Mouse (Mus musculus) brain, embryonic 14.5 days (tissue): ENCODE data around the gene Prdm8. TPM values are rescaled to one million over a fixed set of nuclear protein-coding genes. Genes with fewer than 3 reads are reported as not detected.

Experiments used
- DNase-seq: peaks from one replicate; pipeline ENCODE4 v3.0.0-alpha.2; 2011; ENCODE audit warnings: low read depth
- CTCF ChIP-seq: fragments of 200-500 bp; IDR thresholded peaks from 2 replicates; pipeline ENCODE4 v1.5.1; 2012; ENCODE audit warnings: inconsistent platforms, mild to moderate bottlenecking, moderate library complexity, borderline replicate concordance; ENCODE audit not compliant: insufficient read depth, insufficient read length; ENCODE audit errors: extremely low read depth
- POLR2A ChIP-seq: fragments of 200-500 bp; IDR thresholded peaks from 2 replicates; pipeline ENCODE4 v1.6.1; 2012; ENCODE audit warnings: mild to moderate bottlenecking, inconsistent platforms, borderline replicate concordance; ENCODE audit not compliant: poor library complexity, insufficient read depth, insufficient read length, severe bottlenecking; ENCODE audit errors: extremely low read depth
- polyA plus RNA-seq: library from polyadenylated mRNA; depleted of rRNA; stranded (reverse); fragments of >200 nt; gene quantifications from 2 replicates; pipeline ENCODE4 v1.2.3, GENCODE M21; 2012; rRNA removed

Gene Prdm8
- polyA plus RNA-seq, 1 experiment = 23.2 TPM

DNA sequence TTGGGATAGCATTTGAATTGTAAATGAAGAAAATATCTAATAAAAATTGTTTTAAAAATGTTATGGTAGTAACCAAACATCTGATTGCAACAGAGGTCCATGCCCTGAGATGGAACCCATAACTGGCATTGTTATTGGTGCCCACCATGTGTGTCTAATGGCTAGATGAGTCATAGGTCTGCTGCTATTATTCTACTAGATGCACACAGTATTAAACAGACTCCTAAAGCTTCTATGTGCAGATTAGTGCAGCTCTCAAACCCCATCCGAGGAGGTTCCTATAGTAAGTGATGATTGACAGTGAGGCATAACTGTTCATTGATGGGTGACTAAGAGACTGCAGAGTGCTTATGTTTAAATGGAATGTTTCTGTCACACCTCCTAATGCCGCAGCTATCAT lies 59.7 kb downstream of the Prdm8 start:
- TF ChIP-seq CTCF (no peak), POLR2A (no peak)
- no peak for DNase-seq

DNA sequence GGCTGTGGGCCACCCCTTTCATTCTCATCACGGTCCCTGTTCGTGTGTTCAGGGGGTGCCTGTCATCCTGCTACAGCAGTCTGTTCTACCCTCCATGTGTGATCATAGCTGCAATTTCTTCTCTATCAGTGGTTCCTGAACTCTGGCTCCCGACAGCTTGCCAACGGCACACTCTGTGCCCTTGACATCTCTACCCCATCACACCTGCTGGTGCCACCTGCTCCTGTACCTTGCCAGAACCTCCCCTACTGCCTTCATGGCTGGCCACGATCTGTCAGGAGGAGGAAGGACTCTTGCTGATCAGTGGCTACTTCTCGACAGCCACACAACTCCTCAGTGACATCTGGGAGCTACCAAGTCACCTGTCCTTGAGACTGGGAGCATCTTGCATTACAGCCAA lies 62.5 kb downstream of the Prdm8 start:
- DNase-seq = no peak
- no peak for TF ChIP-seq POLR2A
- no peak for TF ChIP-seq CTCF

DNA sequence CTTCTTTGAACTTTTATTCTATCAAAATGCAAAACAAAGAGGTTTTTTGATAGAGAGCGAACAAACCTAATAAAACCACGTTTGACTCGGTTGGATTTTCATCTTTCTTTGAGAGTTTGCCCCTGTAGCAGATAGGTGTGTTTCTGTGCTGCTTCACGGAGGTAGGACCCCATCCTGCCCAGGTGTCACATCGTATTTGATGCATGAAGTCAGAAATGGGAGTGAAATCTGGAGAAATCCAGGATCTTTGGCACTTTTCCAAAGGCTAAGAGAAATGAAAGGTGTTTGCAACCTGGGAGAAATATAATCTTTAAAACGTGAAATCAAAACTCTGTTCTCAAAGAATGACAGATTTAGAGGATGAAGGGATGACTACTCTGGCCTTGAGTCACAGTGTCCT lies 71.5 kb downstream of the Prdm8 start:
- no peak for TF ChIP-seq CTCF
- no peak for TF ChIP-seq POLR2A
- no peak for DNase-seq

Other genes starting within 250 kb of the Prdm8 start
- 2.4 TPM in 2 replicates for gene Antxr2, start 136.2 kb upstream of the Prdm8 start, polyA plus RNA-seq
- gene Fgf5, start 87.0 kb downstream of the Prdm8 start, polyA plus RNA-seq = 0.33 and 0.43 TPM in 2 replicates
- 0.16 and 0.82 TPM in 2 replicates for gene Cfap299, start 162.1 kb downstream of the Prdm8 start, polyA plus RNA-seq